Mouse (Mus musculus) olfactory bulb, adult 2 months (tissue): ENCODE data around the gene Klb. TPM values are rescaled to one million over a fixed set of nuclear protein-coding genes. Genes with fewer than 3 reads are reported as not detected.

Experiments used
- H3K27ac ChIP-seq: fragments of 200-500 bp; 2 replicates; pipeline ENCODE4 v1.5.1; 2012; ENCODE audit warnings: low read depth, low read length; ENCODE audit not compliant: insufficient read depth
- H3K4me1 ChIP-seq: fragments of 200-500 bp; 2 replicates; pipeline ENCODE4 v1.6.1; 2012; ENCODE audit warnings: low read length; ENCODE audit not compliant: control insufficient read depth, insufficient read depth
- H3K4me3 ChIP-seq: fragments of 200-500 bp; 2 replicates; pipeline ENCODE4 v1.5.1; 2012; ENCODE audit warnings: mild to moderate bottlenecking, low read depth, low read length, moderate library complexity; ENCODE audit not compliant: insufficient read depth
- CTCF ChIP-seq: fragments of 200-500 bp; IDR thresholded peaks from 2 replicates; pipeline ENCODE4 v1.5.1; 2012; ENCODE audit warnings: low read depth, mild to moderate bottlenecking, low read length, moderate library complexity; ENCODE audit not compliant: insufficient read depth
- POLR2A ChIP-seq: fragments of 200-500 bp; IDR thresholded peaks from 2 replicates; pipeline ENCODE4 v1.6.1; 2012; ENCODE audit warnings: mild to moderate bottlenecking, low read depth, low read length, moderate library complexity; ENCODE audit not compliant: insufficient read depth
- WGBS: fragments of 180-500 bp; shearing (Covaris S2); methylation state at CpG from one replicate; pipeline ENCODE4 v1.1.7; 2018; 5-methylcytosine and 5-hydroxymethylcytosine counted together
- polyA plus RNA-seq: library from polyadenylated mRNA; stranded (reverse); fragments of >200 nt; gene quantifications from 2 replicates; pipeline ENCODE4 v1.2.4, GENCODE M21; 2012; ENCODE audit warnings: low replicate concordance; ENCODE audit not compliant: missing spikeins, insufficient read depth, insufficient read length

The Klb gene
- polyA plus RNA-seq, 1 experiment: not detected

DNA sequence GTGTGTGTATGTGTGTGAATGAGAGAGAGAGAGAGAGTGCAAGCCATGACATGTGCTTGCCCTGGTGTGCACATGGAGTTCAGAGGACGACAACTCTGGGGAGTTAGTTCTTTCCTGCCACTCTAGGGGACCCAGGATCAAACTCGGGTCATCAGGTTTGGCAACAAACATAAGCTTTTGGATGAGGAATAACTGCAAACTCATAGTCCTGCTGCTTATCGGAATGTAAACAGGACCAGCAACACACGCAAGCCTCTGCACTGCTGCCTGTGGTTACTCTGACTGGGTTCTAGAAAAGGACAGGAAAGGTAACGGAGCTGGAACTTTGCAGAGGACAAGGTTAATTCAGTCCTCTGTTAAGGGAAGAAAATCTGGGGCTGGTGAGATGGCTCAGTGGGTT lies 77.1 kb downstream of the Klb start:
- TF ChIP-seq CTCF (no peak), POLR2A (no peak)
- H3K27ac ChIP-seq: no peak overlapping the region
- 92% methylated on average over 5 of the region's 5 CpGs for WGBS
- H3K4me3 ChIP-seq: no peak overlapping the region
- H3K4me1 ChIP-seq: no peaks in the 10 kb centered on the region

DNA sequence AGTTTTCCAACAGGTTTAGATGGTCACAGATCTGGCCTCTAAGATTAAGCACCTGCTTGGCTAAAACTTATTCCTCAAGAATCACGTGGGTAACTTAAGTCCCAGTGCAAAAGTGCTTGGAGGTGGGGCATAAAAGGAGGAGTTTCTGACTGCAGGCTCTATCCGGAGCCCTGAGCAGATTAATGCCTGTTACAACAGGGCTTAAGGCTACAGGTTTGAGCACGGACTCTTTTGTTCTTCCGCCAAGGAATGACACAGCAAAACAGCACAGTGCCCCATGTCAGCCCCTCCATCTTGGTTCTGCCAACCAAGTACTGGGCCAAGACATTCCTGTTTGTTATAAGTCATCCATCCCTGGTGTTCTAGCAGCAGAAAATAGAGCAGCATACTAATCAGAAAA lies 80.2 kb downstream of the Klb start:
- no peak overlapping the region for H3K27ac ChIP-seq
- TF ChIP-seq CTCF (no peak), POLR2A (no peak)
- no peaks in the 10 kb centered on the region for H3K4me1 ChIP-seq
- no peak overlapping the region for H3K4me3 ChIP-seq
- 38% methylated on average over 4 of the region's 4 CpGs for WGBS

DNA sequence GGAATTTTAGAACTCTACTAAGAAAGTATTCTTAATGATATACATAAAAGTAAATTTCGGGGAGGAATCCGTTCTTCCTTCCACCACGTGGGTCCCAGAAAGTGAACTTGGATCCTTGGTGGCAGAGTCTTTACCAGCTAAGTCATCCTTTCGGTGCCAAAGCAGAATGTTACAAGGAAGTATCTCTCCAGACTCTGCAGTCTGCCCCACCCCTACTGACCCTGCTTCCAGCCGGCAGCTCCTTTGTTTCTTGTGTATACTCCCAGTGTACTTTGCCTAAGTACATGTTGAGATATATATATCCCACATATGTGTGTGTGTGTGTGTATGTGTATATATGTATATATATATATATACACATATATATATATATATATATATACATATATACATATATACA lies 81.3 kb downstream of the Klb start:
- TF ChIP-seq POLR2A (no peak), CTCF (no peak)
- Histone ChIP-seq H3K27ac (no peak overlapping the region), H3K4me1 (no peaks in the 10 kb centered on the region), H3K4me3 (no peak overlapping the region)
- 89% methylated on average over 5 of the region's 5 CpGs for WGBS

Other genes with a start within 250 kb of the Klb start
- gene Klhl5, start 240.8 kb upstream of the Klb start, polyA plus RNA-seq: not detected in 2 replicates
- not detected in 2 replicates for gene Wdr19, start 148.6 kb upstream of the Klb start, polyA plus RNA-seq
- gene Rfc1, start 12.6 kb upstream of the Klb start, polyA plus RNA-seq: not detected in 2 replicates
- not detected in 2 replicates for gene Rpl9, start 43.1 kb downstream of the Klb start, polyA plus RNA-seq
- gene Lias, start 43.2 kb downstream of the Klb start, polyA plus RNA-seq: not detected in 2 replicates
- gene Ugdh, start 87.6 kb downstream of the Klb start, polyA plus RNA-seq: not detected in 2 replicates
- gene Gm43552, start 144.5 kb downstream of the Klb start, polyA plus RNA-seq: not detected in 2 replicates
- gene Smim14, start 188.9 kb downstream of the Klb start, polyA plus RNA-seq: not detected in 2 replicates
- 419 TPM in 1 of 2 replicates, not detected in the other for gene Ube2k, start 188.9 kb downstream of the Klb start, polyA plus RNA-seq